Mouse (Mus musculus) adrenal gland, postnatal 36 days (tissue): ENCODE measurements at regions not wholly inside any gene's neighbourhood (a gene's known extent, or its start where the extent isn't known, plus 50 kb on each side); places are given as distances from the start of the nearest gene placed in this dataset.
A peak's percentile ranks its signal among the peaks of the same experiment; 100 is the strongest.

Source experiments
- DNase-seq, 2 experiments: peaks; one replicate each; pipeline ENCODE4 v3.0.0; 2021; ENCODE audit warnings: mixed read lengths in 1 of 2

- no peak for DNase-seq
Observed at GRCm38 (mm10) chr3:34465040-34465831, 185.0 kb upstream of the Sox2 start.

- DNase-seq, result no peak
Observed at GRCm38 (mm10) chr3:34458766-34459165, 191.4 kb upstream of the Sox2 start.

GRCm38 (mm10) chr3:34457821-34458220 lies 192.4 kb upstream of the Sox2 start:
- peak; percentile 51 to 61 for DNase-seq

GRCm38 (mm10) chr3:34456488-34457433 lies 193.4 kb upstream of the Sox2 start:
- no peak for DNase-seq

- DNase-seq, result no peak
Observed at GRCm38 (mm10) chr3:34454026-34454624, 196.1 kb upstream of the Sox2 start.

GRCm38 (mm10) chr3:34445354-34445753 lies 204.9 kb upstream of the Sox2 start:
- peak; percentile 14 to 24 for DNase-seq

GRCm38 (mm10) chr3:34444802-34445201 lies 205.4 kb upstream of the Sox2 start:
- DNase-seq, result no peak

- DNase-seq, result peak; percentile 2 to 14
Observed at GRCm38 (mm10) chr3:34443731-34444628, 206.2 kb upstream of the Sox2 start.

GRCm38 (mm10) chr3:34443307-34443706 lies 206.9 kb upstream of the Sox2 start:
- DNase-seq, result no peak

GRCm38 (mm10) chr3:34441792-34442191 lies 208.4 kb upstream of the Sox2 start:
- DNase-seq, result no peak

GRCm38 (mm10) chr3:34441266-34441665 lies 208.9 kb upstream of the Sox2 start:
- no peak for DNase-seq

GRCm38 (mm10) chr3:34434901-34435300 lies 215.3 kb upstream of the Sox2 start:
- DNase-seq, result no peak

GRCm38 (mm10) chr3:34427967-34428366 lies 222.2 kb upstream of the Sox2 start:
- no peak for DNase-seq

GRCm38 (mm10) chr3:34427495-34427894 lies 222.7 kb upstream of the Sox2 start:
- no peak for DNase-seq

GRCm38 (mm10) chr3:34426955-34427354 lies 223.2 kb upstream of the Sox2 start:
- no peak for DNase-seq

- no peak for DNase-seq
Observed at GRCm38 (mm10) chr3:34411915-34412306, 238.3 kb upstream of the Sox2 start.

GRCm38 (mm10) chr3:34411142-34411914 lies 238.9 kb upstream of the Sox2 start:
- no peak for DNase-seq

- no peak for DNase-seq
Observed at GRCm38 (mm10) chr3:34403586-34403985, 246.6 kb upstream of the Sox2 start.

GRCm38 (mm10) chr3:34391275-34391674 lies 258.9 kb upstream of the Sox2 start:
- no peak for DNase-seq

- no peak for DNase-seq
Observed at GRCm38 (mm10) chr3:34384965-34385505, 265.2 kb upstream of the Sox2 start.

- DNase-seq, result no peak
Observed at GRCm38 (mm10) chr3:34377913-34378312, 272.3 kb upstream of the Sox2 start.
